Mouse (Mus musculus) brain, embryonic 14.5 days (tissue): Measurements from ENCODE around the gene Atrip. TPM values are rescaled to one million over a fixed set of nuclear protein-coding genes. Genes with fewer than 3 reads are reported as not detected.

Experiments used
- DNase-seq: peaks from one replicate; pipeline ENCODE4 v3.0.0-alpha.2; 2011; ENCODE audit warnings: low read depth
- CTCF ChIP-seq: fragments of 200-500 bp; IDR thresholded peaks from 2 replicates; pipeline ENCODE4 v1.5.1; 2012; ENCODE audit warnings: inconsistent platforms, mild to moderate bottlenecking, moderate library complexity, borderline replicate concordance; ENCODE audit not compliant: insufficient read depth, insufficient read length; ENCODE audit errors: extremely low read depth
- POLR2A ChIP-seq: fragments of 200-500 bp; IDR thresholded peaks from 2 replicates; pipeline ENCODE4 v1.6.1; 2012; ENCODE audit warnings: mild to moderate bottlenecking, inconsistent platforms, borderline replicate concordance; ENCODE audit not compliant: poor library complexity, insufficient read depth, insufficient read length, severe bottlenecking; ENCODE audit errors: extremely low read depth
- polyA plus RNA-seq: library from polyadenylated mRNA; depleted of rRNA; stranded (reverse); fragments of >200 nt; gene quantifications from 2 replicates; pipeline ENCODE4 v1.2.3, GENCODE M21; 2012

Gene Atrip
- polyA plus RNA-seq, 1 experiment: 43.6 TPM

GRCm38 (mm10) chr9:109082124-109082800, 8.3 kb upstream of the Atrip start, which contains the start of the genes Ccdc51 and Tma7:
Gene Ccdc51 (plus strand): TSS chr9:109082493.
Gene Tma7 (minus strand): TSS chr9:109082587.
- TF ChIP-seq POLR2A: peak; percentile 56; the same call in 1 of the 2 replicates
- no peak for TF ChIP-seq CTCF

GRCm38 (mm10) chr9:109081749-109082123, 7.8 kb upstream of the Atrip start:
- no peak for DNase-seq
- TF ChIP-seq POLR2A: no peak
- TF ChIP-seq CTCF: no peak

More at GRCm38 (mm10) chr9:109082124-109082800, 8.3 kb upstream of the Atrip start, which contains the start of the genes Ccdc51 and Tma7:
- peak; percentile 97 for DNase-seq

GRCm38 (mm10) chr9:109080516-109080915, 6.6 kb upstream of the Atrip start:
- TF ChIP-seq CTCF: no peak
- TF ChIP-seq POLR2A: no peak
- DNase-seq: no peak

GRCm38 (mm10) chr9:109068095-109068735, 5.7 kb downstream of the Atrip start:
- TF ChIP-seq POLR2A (no peak), CTCF (peak; percentile 17; the same call in 1 of the 2 replicates)
- DNase-seq: no peak

- no peak for TF ChIP-seq CTCF
- TF ChIP-seq POLR2A: no peak
- no peak for DNase-seq
Observed at GRCm38 (mm10) chr9:109060898-109061295, 13.0 kb downstream of the Atrip start.

- no peak for DNase-seq
- no peak for TF ChIP-seq CTCF
- TF ChIP-seq POLR2A: no peak
Observed at GRCm38 (mm10) chr9:109060184-109060897, 13.6 kb downstream of the Atrip start.

GRCm38 (mm10) chr9:109059136-109059903, 14.6 kb downstream of the Atrip start, which contains the start of gene Trex1:
Gene Trex1 (minus strand): TSS chr9:109059734.
- DNase-seq: peak; percentile 90
- TF ChIP-seq POLR2A: no peak
- peak; percentile 98 for TF ChIP-seq CTCF

GRCm38 (mm10) chr9:109058006-109058765, 15.7 kb downstream of the Atrip start:
- no peak for DNase-seq
- TF ChIP-seq CTCF: no peak
- TF ChIP-seq POLR2A: no peak

- no peak for DNase-seq
- TF ChIP-seq CTCF (no peak), POLR2A (no peak)
Observed at GRCm38 (mm10) chr9:109057543-109057942, 16.4 kb downstream of the Atrip start.

- no peak for DNase-seq
- TF ChIP-seq CTCF: no peak
- TF ChIP-seq POLR2A: no peak
Observed at GRCm38 (mm10) chr9:109056916-109057315, 17.0 kb downstream of the Atrip start.

GRCm38 (mm10) chr9:109056081-109056690, 17.7 kb downstream of the Atrip start:
- TF ChIP-seq POLR2A (no peak), CTCF (no peak)
- DNase-seq: no peak
